8 mouse cellular contexts compared by ENCODE assay signal in the genomic region with DNA sequence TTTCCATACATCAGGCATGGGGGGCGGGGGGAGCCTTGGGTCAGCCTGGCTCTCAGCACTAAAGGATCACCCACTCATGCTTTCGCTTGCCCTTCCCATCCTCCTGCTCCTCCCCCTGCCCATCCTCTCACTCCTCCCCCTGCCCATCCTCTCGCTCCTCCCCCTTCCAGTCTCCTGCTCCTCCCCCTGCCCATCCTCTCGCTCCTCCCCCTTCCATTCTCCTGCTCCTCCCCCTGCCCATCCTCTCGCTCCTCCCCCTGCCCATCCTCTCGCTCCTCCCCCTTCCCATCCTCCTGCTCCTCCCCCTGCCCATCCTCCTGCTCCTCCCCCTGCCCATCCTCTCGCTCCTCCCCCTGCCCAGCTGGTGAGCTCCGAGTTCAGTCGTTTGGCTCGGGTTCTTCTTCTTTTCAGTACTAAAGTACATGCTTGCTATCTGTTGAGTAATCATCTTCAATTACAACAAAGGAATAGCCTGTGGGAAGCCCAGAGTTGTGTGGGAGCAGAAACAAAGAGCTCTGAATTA. TPM values are rescaled to one million over a fixed set of nuclear protein-coding genes. Genes with fewer than 3 reads are reported as not detected.
DNase-seq lines count a peak whose midpoint lies in the region; ATAC-seq and TF ChIP-seq lines count a peak whose summit lies in the region.

No protein-coding gene starts in this region.

- peak overlapping the region; percentile 65 for H3K4me2 ChIP-seq in liver, embryonic 13.5 days
- peak overlapping the region; percentile 95 for H3K4me2 ChIP-seq in myocyte (ENCODE audit: low read depth)
- peak overlapping the region; percentile 56 for H3K4me2 ChIP-seq in stomach, postnatal 0 days (replicated peaks; ENCODE audit: low read depth)

- under 1% methylated on average over 10 of the region's 10 CpGs for WGBS in embryonic facial prominence, embryonic 10.5 days
- 2% methylated on average over 8 of the region's 10 CpGs for WGBS in liver, embryonic 13.5 days (ENCODE audit: insufficient replicate concordance)
- WGBS in stomach, postnatal 0 days = 1% methylated on average over 7 of the region's 10 CpGs

- TF ChIP-seq POLR2A in myocyte (IDR thresholded peaks at IDR 0.05; ENCODE audit: insufficient read length, low read depth) = peak; percentile 56

- peak; percentile 60 for ATAC-seq in liver, embryonic 13.5 days (ENCODE audit: low read depth)
- ATAC-seq in stomach, postnatal 0 days (ENCODE audit: low FRiP score, low TSS enrichment) = peak; percentile 75

- H3K27ac ChIP-seq in embryonic facial prominence, embryonic 10.5 days (replicated peaks) = peak overlapping the region; percentile 54
- no peak overlapping the region for H3K27ac ChIP-seq in liver, embryonic 13.5 days
- H3K27ac ChIP-seq in stomach, postnatal 0 days (replicated peaks) = peak overlapping the region; percentile 75

- no peaks in the 10 kb centered on the region for H3K79me2 ChIP-seq in myocyte (ENCODE audit: control insufficient read depth, insufficient read depth)

- peak overlapping the region; percentile 27; the same call in 1 of the 2 replicates for H3K9ac ChIP-seq in liver, embryonic 13.5 days
- no peak overlapping the region for H3K9ac ChIP-seq in stomach, postnatal 0 days (ENCODE audit: low read length)

- no peak for TF ChIP-seq CTCF in stomach, postnatal 0 days (IDR thresholded peaks at IDR 0.05; ENCODE audit: low read depth)

- peak; percentile 43 to 57 for DNase-seq in left cerebral cortex, adult 18-20 months (ENCODE audit: low spot score in 2 of 2)
- no peak for DNase-seq in left cerebral cortex, postnatal 36 days (ENCODE audit: low spot score in 2 of 2)
- DNase-seq in embryonic facial prominence, embryonic 10.5 days (ENCODE audit: low spot score) = peak; percentile 89
- DNase-seq in heart, adult 11 months = peak; percentile 96
- peak; percentile 64 for DNase-seq in kidney, adult 11 months
- peak; percentile 53 for DNase-seq in liver, embryonic 13.5 days
- DNase-seq in stomach, postnatal 0 days (ENCODE audit: low spot score) = peak; percentile 82

- intact Hi-C loops in left cerebral cortex, postnatal 36 days (cut with DNase I) = loop anchor here (5.0 to 10.0 kb wide), 3 partner anchors 37 to 175 kb away; a partner anchor contains a TSS

- no peak for TF ChIP-seq EP300 in stomach, postnatal 0 days (optimal IDR thresholded peaks at IDR 0.05)

- no peak overlapping the region for H3ac ChIP-seq in myocyte (ENCODE audit: control insufficient read depth, insufficient read length)

- H3K9me3 ChIP-seq in embryonic facial prominence, embryonic 10.5 days = no peaks in the 10 kb centered on the region
- H3K9me3 ChIP-seq in liver, embryonic 13.5 days (replicated peaks) = no peaks in the 10 kb centered on the region
- H3K9me3 ChIP-seq in stomach, postnatal 0 days (ENCODE audit: control insufficient read depth, low read length) = no peaks in the 10 kb centered on the region

- H3K27me3 ChIP-seq in embryonic facial prominence, embryonic 10.5 days (replicated peaks; ENCODE audit: low read depth, poor library complexity, severe bottlenecking) = no peaks in the 10 kb centered on the region
- H3K27me3 ChIP-seq in liver, embryonic 13.5 days = no peaks in the 10 kb centered on the region
- no peaks in the 10 kb centered on the region for H3K27me3 ChIP-seq in myocyte (ENCODE audit: control insufficient read depth, insufficient read depth, insufficient read length)
- H3K27me3 ChIP-seq in stomach, postnatal 0 days (ENCODE audit: control insufficient read depth, insufficient read depth, low read length) = no peaks in the 10 kb centered on the region

- H3K36me3 ChIP-seq in embryonic facial prominence, embryonic 10.5 days (replicated peaks) = no peaks in the 10 kb centered on the region
- H3K36me3 ChIP-seq in liver, embryonic 13.5 days = no peaks in the 10 kb centered on the region
- H3K36me3 ChIP-seq in myocyte (ENCODE audit: control insufficient read depth, insufficient read depth) = no peaks in the 10 kb centered on the region
- no peaks in the 10 kb centered on the region for H3K36me3 ChIP-seq in stomach, postnatal 0 days (ENCODE audit: control insufficient read depth, insufficient read depth, low read length)

- H3K4me3 ChIP-seq in embryonic facial prominence, embryonic 10.5 days = peak overlapping the region; percentile 45
- H3K4me3 ChIP-seq in liver, embryonic 13.5 days (replicated peaks) = peak overlapping the region; percentile 34
- H3K4me3 ChIP-seq in myocyte = no peak overlapping the region
- H3K4me3 ChIP-seq in stomach, postnatal 0 days (ENCODE audit: low read depth, low read length) = peak overlapping the region; percentile 19

- H3K4me1 ChIP-seq in embryonic facial prominence, embryonic 10.5 days = peaks cover 28% of the 10 kb centered on the region
- peaks cover 20% of the 10 kb centered on the region for H3K4me1 ChIP-seq in liver, embryonic 13.5 days (replicated peaks)
- H3K4me1 ChIP-seq in stomach, postnatal 0 days (replicated peaks; ENCODE audit: control insufficient read depth, insufficient read depth) = no peaks in the 10 kb centered on the region

TF ChIP-seq in myocyte, 11 proteins besides CTCF, POLR2A, EP300 and RAD21:
- TF ChIP-seq E2F4 (IDR thresholded peaks at IDR 0.05; ENCODE audit: insufficient read depth) = no peak
- TF ChIP-seq REST (IDR thresholded peaks at IDR 0.05; ENCODE audit: insufficient read depth, insufficient read length) = no peak
- TF ChIP-seq USF1 (IDR thresholded peaks at IDR 0.05; ENCODE audit: low read depth) = no peak
- peak in 1 of 3 experiments; percentile 34 for TF ChIP-seq MYOG (IDR thresholded peaks at IDR 0.05; ENCODE audit: control insufficient read depth in 1 of 3, insufficient read depth in 1 of 3, insufficient read length in 2 of 3, low read depth in 2 of 3)
- TF ChIP-seq POLR2AphosphoS2 (IDR thresholded peaks at IDR 0.05; ENCODE audit: insufficient read length, low read depth) = peak; percentile 68
- no peak for TF ChIP-seq MAX (IDR thresholded peaks at IDR 0.05; ENCODE audit: low read depth)
- TF ChIP-seq MYOD1 (IDR thresholded peaks at IDR 0.05; ENCODE audit: control insufficient read depth in 1 of 3, insufficient read length in 2 of 3, low read depth in 2 of 3) = peak in 1 of 3 experiments; percentile 28
- no peak for TF ChIP-seq TCF12 (IDR thresholded peaks at IDR 0.05; ENCODE audit: insufficient read depth, poor library complexity, severe bottlenecking)

RNA-seq across cellular contexts. Expression of a gene that starts 8.0 kb away (rescaled TPM):
- total RNA-seq in left cerebral cortex, adult 18-20 months (2021) = 10 to 100 TPM; 82.3 to 83.1 TPM
- total RNA-seq in left cerebral cortex, postnatal 36 days (2021) = 10 to 100 TPM; 80.9 to 91.9 TPM
- 185 and 189 TPM in 2 replicates for polyA plus RNA-seq in embryonic facial prominence, embryonic 10.5 days (2016; fragmentation: Nextera tagmentation; extraction: Ambion mirVana)
- 59.0 and 59.2 TPM in 2 replicates for polyA plus RNA-seq in liver, embryonic 13.5 days (2015; fragmentation: Nextera tagmentation; extraction: Ambion mirVana)
- polyA plus RNA-seq in myocyte (2012; fragmentation: generic; extraction: Trizol) = 99.1 TPM
- 64.2 and 66.4 TPM in 2 replicates for polyA plus RNA-seq in stomach, postnatal 0 days (2015; fragmentation: Nextera tagmentation; extraction: Ambion mirVana)

RNA-seq across cellular contexts. Expression of a gene that starts 35.1 kb away (rescaled TPM):
- 100 to 1,000 TPM in 1 of 2 experiments, 10 to 100 TPM in 1; 93.7 to 100 TPM for total RNA-seq in left cerebral cortex, adult 18-20 months (2021)
- total RNA-seq in left cerebral cortex, postnatal 36 days (2021) = 100 to 1,000 TPM in 1 of 2 experiments, 10 to 100 TPM in 1; 88.1 to 104 TPM
- polyA plus RNA-seq in embryonic facial prominence, embryonic 10.5 days (2016; fragmentation: Nextera tagmentation; extraction: Ambion mirVana) = 72.3 and 76.1 TPM in 2 replicates
- polyA plus RNA-seq in liver, embryonic 13.5 days (2015; fragmentation: Nextera tagmentation; extraction: Ambion mirVana) = 8.2 and 8.9 TPM in 2 replicates
- polyA plus RNA-seq in myocyte (2012; fragmentation: generic; extraction: Trizol) = 59.7 TPM
- 16.1 and 18.3 TPM in 2 replicates for polyA plus RNA-seq in stomach, postnatal 0 days (2015; fragmentation: Nextera tagmentation; extraction: Ambion mirVana)

RNA-seq across cellular contexts. Expression of a gene that starts 35.1 kb away (rescaled TPM):
- total RNA-seq in left cerebral cortex, adult 18-20 months (2021) = 100 to 1,000 TPM; 160 to 178 TPM
- total RNA-seq in left cerebral cortex, postnatal 36 days (2021) = 100 to 1,000 TPM; 173 to 180 TPM
- polyA plus RNA-seq in embryonic facial prominence, embryonic 10.5 days (2016; fragmentation: Nextera tagmentation; extraction: Ambion mirVana) = 0.25 TPM in 2 replicates
- 0.05 and 0.06 TPM in 2 replicates for polyA plus RNA-seq in liver, embryonic 13.5 days (2015; fragmentation: Nextera tagmentation; extraction: Ambion mirVana)
- 0.17 TPM for polyA plus RNA-seq in myocyte (2012; fragmentation: generic; extraction: Trizol)
- polyA plus RNA-seq in stomach, postnatal 0 days (2015; fragmentation: Nextera tagmentation; extraction: Ambion mirVana) = 0.29 and 0.30 TPM in 2 replicates

RNA-seq across cellular contexts. Expression of a gene that starts 35.9 kb away (rescaled TPM):
- total RNA-seq in left cerebral cortex, adult 18-20 months (2021) = 1 to 10 TPM; 1.5 to 1.8 TPM
- total RNA-seq in left cerebral cortex, postnatal 36 days (2021) = 1 to 10 TPM; 1.7 to 1.8 TPM
- polyA plus RNA-seq in embryonic facial prominence, embryonic 10.5 days (2016; fragmentation: Nextera tagmentation; extraction: Ambion mirVana) = 0.30 TPM in 1 of 2 replicates, not detected in the other
- 0.06 TPM in 1 of 2 replicates, not detected in the other for polyA plus RNA-seq in liver, embryonic 13.5 days (2015; fragmentation: Nextera tagmentation; extraction: Ambion mirVana)
- 0.06 TPM for polyA plus RNA-seq in myocyte (2012; fragmentation: generic; extraction: Trizol)
- polyA plus RNA-seq in stomach, postnatal 0 days (2015; fragmentation: Nextera tagmentation; extraction: Ambion mirVana) = 0.28 TPM in 1 of 2 replicates, not detected in the other

Comparison
In these comparisons a context has a peak if more than half of its experiments do, and no peak if none do; other contexts are left out.
1. DNase-seq: peak in left cerebral cortex, adult 18-20 months (2 of 2), embryonic facial prominence, embryonic 10.5 days (single experiment), heart, adult 11 months (single experiment), kidney, adult 11 months (single experiment), liver, embryonic 13.5 days (single experiment) and stomach, postnatal 0 days (single experiment); none in left cerebral cortex, postnatal 36 days (0 of 2).
2. Peak in every context shown above with its lines, with median percentiles within 50 percentile points of each other: H3K4me2 ChIP-seq.